Mouse (Mus musculus) stomach, embryonic 14.5 days (tissue): ENCODE measurements around the gene Etnk1. TPM values are rescaled to one million over a fixed set of nuclear protein-coding genes. Genes with fewer than 3 reads are reported as not detected.

Experiments used
- ATAC-seq: fragments of 200-750 bp; cut with Nextera tagmentation; 2 replicates; pipeline ENCODE4 v1.8.0; 2017; ENCODE audit warnings: low read depth, moderate TSS enrichment; ENCODE audit not compliant: insufficient number of reproducible peaks, insufficient read depth, low FRiP score
- H3K27ac ChIP-seq: fragments of 300-500 bp; sonication (generic); 2 replicates; pipeline ENCODE4 v1.5.1; 2014; ENCODE audit warnings: mild to moderate bottlenecking, low read length, moderate library complexity, mixed read lengths
- H3K27me3 ChIP-seq: fragments of 300-500 bp; sonication (generic); 2 replicates; pipeline ENCODE4 v1.6.1; 2014; ENCODE audit warnings: low read length, control low read depth, mixed read lengths; ENCODE audit not compliant: control insufficient read depth, insufficient read depth
- H3K36me3 ChIP-seq: fragments of 300-500 bp; sonication (generic); 2 replicates; pipeline ENCODE4 v1.6.1; 2014; ENCODE audit warnings: mild to moderate bottlenecking, control low read depth, low read length, moderate library complexity, mixed read lengths; ENCODE audit not compliant: control insufficient read depth, insufficient read depth
- H3K4me1 ChIP-seq: fragments of 300-500 bp; sonication (generic); 2 replicates; pipeline ENCODE4 v1.6.1; 2014; ENCODE audit warnings: low read length, control low read depth, mixed read lengths; ENCODE audit not compliant: control insufficient read depth, insufficient read depth
- H3K4me2 ChIP-seq: fragments of 300-500 bp; sonication (generic); replicated peaks from 2 replicates; pipeline ENCODE4 v1.6.1; 2014; ENCODE audit warnings: low read depth, low read length, control low read depth
- H3K4me3 ChIP-seq: fragments of 300-500 bp; sonication (generic); 2 replicates; pipeline ENCODE4 v1.5.1; 2014; ENCODE audit warnings: low read depth, low read length, control low read depth
- H3K9ac ChIP-seq: fragments of 300-500 bp; sonication (generic); replicated peaks from 2 replicates; pipeline ENCODE4 v1.6.1; 2014; ENCODE audit warnings: low read depth, mild to moderate bottlenecking, control low read depth, low read length, moderate library complexity, mixed read lengths
- H3K9me3 ChIP-seq: fragments of 300-500 bp; sonication (generic); 2 replicates; pipeline ENCODE4 v1.6.1; 2016; ENCODE audit warnings: low read depth, low read length, control low read depth; ENCODE audit not compliant: control insufficient read depth
- WGBS: fragments of 180-500 bp; shearing (Covaris S2); extraction: QIAGEN DNeasy Blood & Tissue Kit; methylation state at CpG from one replicate; pipeline ENCODE4 v1.1.7; 2014; 5-methylcytosine and 5-hydroxymethylcytosine counted together
- polyA plus RNA-seq: library from polyadenylated mRNA; unstranded; fragments of >200 nt; fragmentation: Nextera tagmentation; extraction: Ambion mirVana; gene quantifications from 2 replicates; pipeline ENCODE4 v1.2.1, GENCODE M21; 2014

The Etnk1 gene
- polyA plus RNA-seq, 1 experiment from 2014 or later, result 24.2 TPM

DNA sequence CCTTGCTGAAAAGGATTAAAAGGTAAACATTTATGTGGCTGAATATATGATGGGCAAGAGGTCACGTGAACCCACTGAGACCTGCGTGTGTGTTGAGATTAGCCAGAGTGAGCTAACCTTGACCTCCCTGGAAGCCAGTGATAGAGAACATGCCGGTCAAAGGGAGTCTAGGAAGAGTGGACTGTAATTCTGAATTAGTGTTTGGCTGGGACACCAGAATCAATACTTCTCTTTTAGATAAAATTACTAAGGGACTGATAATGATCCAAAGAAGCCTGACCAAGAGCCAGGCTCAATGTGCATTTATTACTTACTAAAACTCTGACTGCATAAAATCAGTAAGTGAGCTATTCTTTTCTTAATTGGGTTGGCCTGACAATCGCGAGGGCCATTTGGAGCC, 76.2 kb downstream of the Etnk1 start:
- 65% methylated on average over 5 of the region's 5 CpGs for WGBS
- H3K27ac ChIP-seq, result no peak overlapping the region
- no peak overlapping the region for H3K4me3 ChIP-seq
- H3K9me3 ChIP-seq, result no peaks in the 10 kb centered on the region
- no peaks in the 10 kb centered on the region for H3K36me3 ChIP-seq
- H3K27me3 ChIP-seq, result no peaks in the 10 kb centered on the region
- no peak for ATAC-seq
- no peak overlapping the region for H3K4me2 ChIP-seq
- H3K4me1 ChIP-seq, result no peaks in the 10 kb centered on the region
- H3K9ac ChIP-seq, result no peak overlapping the region

DNA sequence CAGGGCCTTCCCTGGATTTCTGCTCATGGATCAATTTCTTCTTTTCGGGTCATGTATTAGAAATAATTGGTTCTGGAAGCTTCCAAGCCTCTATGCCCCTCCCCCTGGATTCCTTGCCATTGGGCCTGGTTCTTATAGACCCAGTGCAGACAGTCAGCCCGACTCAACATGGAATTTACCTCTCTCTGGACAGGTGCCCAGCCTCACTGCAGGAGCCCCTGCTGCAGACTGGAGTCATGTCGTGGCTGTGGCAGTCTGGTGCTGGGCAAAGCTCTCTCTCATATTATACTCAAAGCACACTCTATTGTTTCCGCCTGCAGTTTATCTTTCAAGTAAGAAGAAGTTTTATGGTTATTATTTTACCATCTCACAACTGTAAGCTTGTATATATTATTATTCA, 90.9 kb downstream of the Etnk1 start:
- H3K4me2 ChIP-seq, result no peak overlapping the region
- no peak overlapping the region for H3K4me3 ChIP-seq
- no peak for ATAC-seq
- no peak overlapping the region for H3K27ac ChIP-seq
- 0 out of 2 replicates have a peak, but pooled peaks cover 4% of the 10 kb centered on the region for H3K4me1 ChIP-seq
- no peaks in the 10 kb centered on the region for H3K27me3 ChIP-seq
- no peaks in the 10 kb centered on the region for H3K36me3 ChIP-seq
- no peak overlapping the region for H3K9ac ChIP-seq
- WGBS, result 71% methylated on average over 4 of the region's 4 CpGs
- no peaks in the 10 kb centered on the region for H3K9me3 ChIP-seq

DNA sequence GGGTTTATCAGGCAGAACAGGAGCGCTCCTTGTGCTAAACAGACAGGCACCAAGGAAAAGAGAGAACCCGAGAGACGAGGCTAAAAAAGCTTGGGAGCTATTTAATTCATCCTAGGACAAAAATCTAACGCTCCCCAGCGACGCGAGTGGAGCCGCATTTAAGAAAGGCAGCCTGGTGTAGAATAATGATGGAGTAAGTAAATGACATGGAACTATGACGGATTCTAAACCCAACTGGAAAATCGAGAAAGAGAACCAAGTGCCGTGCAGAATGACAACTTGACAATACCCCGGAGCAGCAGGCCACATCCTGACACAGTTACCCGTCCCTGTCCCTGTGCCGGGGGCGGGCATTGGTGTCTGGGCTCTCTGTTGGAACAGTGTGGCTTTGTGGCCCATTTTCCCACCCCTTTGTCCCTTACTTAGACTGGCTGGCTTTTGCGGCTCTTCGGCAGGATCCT, 92.2 kb downstream of the Etnk1 start:
- Histone ChIP-seq H3K4me3 (no peak overlapping the region), H3K9me3 (no peaks in the 10 kb centered on the region), H3K27me3 (no peaks in the 10 kb centered on the region), H3K9ac (no peak overlapping the region), H3K36me3 (no peaks in the 10 kb centered on the region), H3K4me1 (0 out of 2 replicates have a peak, but pooled peaks cover 4% of the 10 kb centered on the region), H3K27ac (no peak overlapping the region), H3K4me2 (no peak overlapping the region)
- WGBS, result 74% methylated on average over 17 of the region's 17 CpGs
- ATAC-seq, result no peak

DNA sequence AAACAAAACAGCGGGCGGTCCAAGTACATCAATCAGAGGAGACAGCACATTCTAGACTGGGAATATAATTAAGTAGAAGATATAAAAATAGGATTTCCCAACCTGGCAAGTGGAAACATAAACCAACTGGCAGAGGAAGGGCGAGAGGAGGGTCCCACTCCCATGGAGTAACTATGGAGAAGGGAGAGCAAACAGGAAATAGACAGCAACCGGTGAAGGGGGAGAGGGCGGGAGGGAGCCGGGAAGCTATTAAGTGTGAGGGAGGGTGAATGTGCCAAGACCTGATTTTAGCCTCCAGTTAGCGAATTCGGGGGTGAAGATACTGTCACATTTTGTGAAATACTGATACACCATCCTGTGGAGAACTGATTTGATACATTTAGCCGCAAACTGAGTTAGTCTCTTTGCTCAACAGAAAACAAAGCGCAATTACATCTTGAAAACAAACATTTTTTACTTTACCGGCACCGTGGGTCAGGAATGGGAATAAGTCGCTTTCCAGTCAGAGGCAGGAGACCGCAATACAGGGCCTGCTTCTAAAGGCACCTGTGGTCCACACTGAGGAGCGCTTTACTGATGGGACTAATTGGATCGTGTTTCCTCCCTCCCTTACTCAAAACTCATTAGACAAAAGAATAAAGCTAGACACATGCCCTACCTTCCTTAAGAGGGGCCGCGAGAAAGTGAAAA, 93.0 kb downstream of the Etnk1 start:
- Histone ChIP-seq H3K36me3 (no peaks in the 10 kb centered on the region), H3K4me2 (no peak overlapping the region), H3K27ac (no peak overlapping the region), H3K4me3 (no peak overlapping the region), H3K9ac (no peak overlapping the region), H3K4me1 (0 out of 2 replicates have a peak, but pooled peaks cover 4% of the 10 kb centered on the region), H3K27me3 (no peaks in the 10 kb centered on the region), H3K9me3 (no peaks in the 10 kb centered on the region)
- no peak for ATAC-seq
- 58% methylated on average over 18 of the region's 18 CpGs for WGBS

DNA sequence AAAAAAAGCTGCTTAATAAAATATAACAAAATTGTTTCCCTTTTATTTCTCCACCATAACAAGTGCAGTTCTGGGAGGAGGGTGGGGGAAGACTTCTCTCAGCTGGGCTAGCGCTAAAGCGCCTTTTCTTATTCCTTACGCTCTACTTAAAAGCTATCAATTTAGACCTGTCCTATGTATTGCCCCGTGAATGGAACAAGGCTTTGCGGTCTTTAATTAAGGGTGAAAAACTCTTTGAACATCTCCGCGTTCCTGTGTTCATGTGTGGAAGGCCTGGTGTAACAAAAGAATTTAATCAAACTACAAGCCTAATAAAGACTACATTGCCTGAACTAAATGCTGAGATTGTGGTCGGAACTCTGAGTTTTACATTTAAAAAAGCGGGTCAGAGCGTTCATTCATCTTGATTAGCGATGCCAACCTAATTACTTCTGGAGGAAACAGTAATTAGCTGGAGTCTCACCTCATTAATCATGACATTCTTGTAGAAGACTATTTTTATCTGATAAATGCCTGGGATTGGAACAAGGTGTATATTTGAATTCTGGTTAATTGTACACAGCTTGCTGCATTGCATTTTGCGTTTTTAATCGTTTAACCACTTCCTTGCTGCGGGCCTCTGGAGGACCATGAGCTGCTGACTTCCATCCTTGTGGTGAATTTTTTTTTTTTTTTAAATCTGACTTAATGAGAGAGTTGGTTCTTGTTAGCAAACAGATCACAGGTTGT, 93.7 kb downstream of the Etnk1 start:
- Histone ChIP-seq H3K4me3 (no peak overlapping the region), H3K9me3 (no peaks in the 10 kb centered on the region), H3K27ac (no peak overlapping the region), H3K9ac (no peak overlapping the region), H3K27me3 (no peaks in the 10 kb centered on the region), H3K36me3 (no peaks in the 10 kb centered on the region), H3K4me2 (no peak overlapping the region), H3K4me1 (0 out of 2 replicates have a peak, but pooled peaks cover 4% of the 10 kb centered on the region)
- no peak for ATAC-seq
- WGBS, result 70% methylated on average over 14 of the region's 14 CpGs

DNA sequence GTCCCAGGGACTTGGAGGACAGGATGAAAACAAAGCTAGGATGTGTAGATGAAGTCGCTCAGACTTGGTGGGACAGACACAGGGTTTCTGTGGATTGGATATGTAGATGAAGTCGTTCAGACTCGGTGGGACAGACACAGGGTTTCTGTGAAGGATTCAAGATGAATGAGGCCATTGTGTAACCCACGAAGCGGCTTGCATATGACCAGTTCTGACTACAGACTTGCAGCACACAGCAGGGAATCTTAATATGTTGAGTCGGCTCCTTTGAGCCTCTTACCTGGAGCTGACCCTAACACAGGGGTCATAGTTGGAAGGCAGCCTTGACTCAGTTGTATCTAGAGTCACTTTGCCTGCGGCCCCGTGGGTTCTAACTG, 94.3 kb downstream of the Etnk1 start:
- WGBS, result 77% methylated on average over 8 of the region's 8 CpGs
- no peaks in the 10 kb centered on the region for H3K9me3 ChIP-seq
- no peak overlapping the region for H3K27ac ChIP-seq
- no peak overlapping the region for H3K4me2 ChIP-seq
- H3K4me1 ChIP-seq, result 0 out of 2 replicates have a peak, but pooled peaks cover 4% of the 10 kb centered on the region
- H3K9ac ChIP-seq, result no peak overlapping the region
- no peaks in the 10 kb centered on the region for H3K27me3 ChIP-seq
- no peak overlapping the region for H3K4me3 ChIP-seq
- ATAC-seq, result no peak
- no peaks in the 10 kb centered on the region for H3K36me3 ChIP-seq

DNA sequence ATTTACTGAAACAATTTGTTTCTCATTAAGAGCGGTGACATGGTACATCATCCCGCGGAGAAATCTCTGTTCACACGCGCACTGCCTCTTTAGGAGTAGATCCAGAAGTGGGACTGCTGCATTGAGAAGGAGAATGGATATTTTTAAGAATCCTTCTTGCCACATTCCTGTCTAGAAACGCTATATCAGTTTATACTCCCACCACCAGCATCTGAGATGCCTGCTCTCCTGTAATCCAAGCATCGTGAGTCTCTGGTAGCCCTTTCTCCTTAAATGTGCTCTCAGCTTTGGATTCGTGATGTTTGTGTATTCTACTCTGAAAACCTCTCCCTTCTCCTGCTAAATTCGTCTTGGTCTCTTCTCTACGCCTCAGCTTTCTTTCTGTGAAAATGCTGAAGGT, 98.5 kb downstream of the Etnk1 start:
- H3K4me1 ChIP-seq, result no peaks in the 10 kb centered on the region
- H3K9me3 ChIP-seq, result no peaks in the 10 kb centered on the region
- no peaks in the 10 kb centered on the region for H3K36me3 ChIP-seq
- no peak overlapping the region for H3K9ac ChIP-seq
- H3K27ac ChIP-seq, result no peak overlapping the region
- 85% methylated on average over 10 of the region's 10 CpGs for WGBS
- no peak for ATAC-seq
- no peaks in the 10 kb centered on the region for H3K27me3 ChIP-seq
- H3K4me2 ChIP-seq, result no peak overlapping the region
- H3K4me3 ChIP-seq, result no peak overlapping the region

DNA sequence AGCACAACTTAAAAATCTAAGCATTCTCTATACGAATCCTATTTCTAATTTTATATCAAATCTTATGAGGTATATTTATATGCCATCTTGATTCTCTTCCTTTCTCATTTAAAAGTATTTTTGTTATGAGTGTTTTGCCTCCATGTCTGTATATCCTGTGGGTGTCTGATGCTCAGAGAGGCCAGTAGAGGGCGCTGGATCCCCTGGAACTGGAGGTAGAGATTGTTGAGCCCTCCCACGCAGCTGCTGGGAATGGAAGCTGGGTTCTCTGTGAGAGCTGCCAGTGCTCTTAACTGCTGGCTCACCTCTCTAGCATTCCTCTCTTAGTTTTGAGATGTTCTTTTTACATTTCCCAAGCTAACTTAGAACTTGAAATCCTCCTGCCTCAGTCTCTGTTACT, 112.2 kb downstream of the Etnk1 start:
- no peak overlapping the region for H3K4me3 ChIP-seq
- no peak overlapping the region for H3K9ac ChIP-seq
- H3K27me3 ChIP-seq, result no peaks in the 10 kb centered on the region
- no peak overlapping the region for H3K27ac ChIP-seq
- H3K4me1 ChIP-seq, result no peaks in the 10 kb centered on the region
- no peak for ATAC-seq
- WGBS, result 52% methylated on average over 3 of the region's 3 CpGs
- H3K36me3 ChIP-seq, result no peaks in the 10 kb centered on the region
- H3K4me2 ChIP-seq, result no peak overlapping the region
- H3K9me3 ChIP-seq, result no peaks in the 10 kb centered on the region
